Mouse (Mus musculus) cerebellum, adult 11 months (tissue): ENCODE results near the gene Adrb1.
A peak's percentile ranks its signal among the peaks of the same experiment; 100 is the strongest.
"Not testable (repeated sequence)": the region's sequence is repeated elsewhere in the genome, so short reads cannot be mapped to it uniquely, and the experiment has no call there.

Source experiments
- DNase-seq: peaks from one replicate; pipeline ENCODE4 v3.0.0; 2022

Adrb1 gene

DNA sequence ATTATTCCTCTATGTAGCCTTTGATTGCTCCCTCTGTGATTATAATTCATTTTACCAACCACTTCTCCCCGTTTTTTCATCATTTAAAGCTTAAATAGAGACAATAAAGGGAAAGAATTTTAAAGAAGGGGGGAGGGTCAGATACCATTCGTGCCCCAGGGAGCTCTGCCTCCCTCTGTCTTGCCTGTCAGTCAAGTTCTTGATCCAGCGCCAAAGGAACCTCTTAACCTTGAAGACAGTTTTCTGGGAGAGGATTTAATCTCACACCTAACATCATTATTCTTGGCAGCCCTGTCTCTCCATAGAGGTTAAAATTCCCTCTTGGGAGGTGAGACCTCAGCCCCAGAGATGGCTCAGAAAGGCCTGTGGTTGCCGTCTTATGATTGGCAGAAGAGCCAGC is 28.7 kb downstream of the Adrb1 start:
- no peak for DNase-seq

DNA sequence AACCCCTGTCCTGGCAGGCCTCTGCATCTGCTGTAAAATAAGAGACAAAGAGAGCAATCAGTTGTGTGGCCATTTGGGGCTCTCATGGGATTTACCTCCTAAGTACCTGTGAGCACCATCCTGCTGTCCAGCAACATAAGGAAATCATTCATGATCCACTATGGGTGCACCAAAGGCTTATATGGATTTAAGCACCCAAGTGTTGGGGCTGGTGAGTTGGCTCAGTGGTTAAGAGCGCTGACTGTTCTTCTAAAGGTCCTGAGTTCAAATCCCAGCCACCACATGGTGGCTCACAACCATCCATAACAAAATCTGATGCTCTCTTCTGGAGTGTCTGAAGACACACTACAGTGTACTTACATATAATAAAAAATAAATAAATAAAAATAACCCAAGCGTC is 32.5 kb downstream of the Adrb1 start:
- not testable (repeated sequence) for DNase-seq

DNA sequence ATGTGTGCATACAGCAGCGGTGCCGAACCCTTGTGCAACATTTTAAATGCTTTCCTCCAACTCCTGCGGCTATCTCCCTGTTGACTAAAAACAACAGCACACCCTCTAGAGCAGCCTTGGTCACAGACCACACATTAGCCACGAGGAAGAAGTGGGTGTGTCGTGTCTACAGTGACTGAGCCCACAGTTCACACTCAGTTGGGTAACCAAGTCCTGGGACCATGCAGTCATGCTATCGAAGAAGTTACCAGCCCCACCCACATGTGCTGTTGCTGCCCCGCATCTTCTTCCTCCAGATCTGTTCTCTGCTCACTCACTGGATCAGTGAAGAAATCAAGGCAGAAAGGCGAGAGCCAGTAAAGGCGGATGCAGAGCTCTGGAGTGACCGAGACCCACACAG is 34.4 kb downstream of the Adrb1 start:
- no peak for DNase-seq

- DNase-seq: no peak
Measured at GRCm38 (mm10) chr19:56758311-56758710, 36.3 kb downstream of the Adrb1 start.

GRCm38 (mm10) chr19:56759740-56760139 is 37.7 kb downstream of the Adrb1 start:
- DNase-seq: no peak

DNA sequence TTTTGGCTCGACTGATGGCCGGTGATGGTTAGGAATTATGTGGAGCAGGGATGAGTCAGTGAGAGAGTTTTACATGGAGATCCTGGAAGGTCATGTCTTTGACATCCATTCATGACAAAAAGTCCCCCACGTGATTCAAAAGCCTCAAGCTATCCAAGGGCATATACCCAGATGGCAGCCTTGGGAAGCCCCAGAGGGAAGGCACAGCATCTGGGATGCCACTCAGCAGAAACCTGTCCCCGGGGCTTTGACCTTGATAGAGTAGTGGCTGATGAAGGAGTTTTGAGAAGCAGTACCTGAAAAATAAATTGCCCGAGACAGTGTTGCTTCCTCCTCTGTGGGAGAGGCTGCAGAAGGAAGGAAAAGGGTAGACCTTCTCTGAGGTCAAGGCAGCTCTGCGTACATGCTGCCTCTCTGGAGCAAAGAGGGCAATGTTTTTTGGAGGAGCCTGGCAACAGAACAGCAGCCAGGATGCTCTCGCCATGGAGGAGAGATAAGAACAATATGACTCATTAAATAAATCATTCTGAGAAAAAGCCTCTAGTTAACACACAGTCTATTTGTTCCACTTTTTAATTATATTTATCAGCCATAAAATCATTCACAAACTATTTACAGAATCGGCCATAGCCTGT is 38.4 kb downstream of the Adrb1 start:
- DNase-seq: no peak

GRCm38 (mm10) chr19:56761096-56761495 is 39.1 kb downstream of the Adrb1 start:
- no peak for DNase-seq

DNA sequence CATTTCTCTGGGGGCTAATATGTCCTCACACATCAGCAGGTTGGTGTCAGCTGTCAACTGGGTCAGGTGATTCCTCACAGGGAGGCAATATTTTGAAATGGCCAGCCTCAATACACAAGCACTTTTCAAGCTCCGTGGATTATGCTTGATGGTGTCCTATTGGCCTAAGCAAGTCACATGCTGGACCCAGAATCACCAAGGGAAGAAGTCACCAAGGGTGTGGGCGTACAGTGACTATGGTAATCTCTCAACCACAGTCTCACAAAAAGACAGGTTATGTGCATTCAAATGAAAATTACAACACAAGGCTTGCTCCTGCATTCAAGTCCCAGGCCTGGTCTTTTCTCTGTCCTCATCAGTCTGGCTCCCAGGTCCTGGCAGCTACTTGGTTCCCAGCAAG is 39.7 kb downstream of the Adrb1 start:
- DNase-seq: no peak

GRCm38 (mm10) chr19:56762686-56763085 is 40.7 kb downstream of the Adrb1 start:
- DNase-seq: peak; percentile 15

GRCm38 (mm10) chr19:56769024-56769423 is 47.0 kb downstream of the Adrb1 start:
- no peak for DNase-seq

- no peak for DNase-seq
Measured at GRCm38 (mm10) chr19:56772158-56772557, 50.2 kb downstream of the Adrb1 start.

- no peak for DNase-seq
Measured at GRCm38 (mm10) chr19:56773393-56773971, 51.5 kb downstream of the Adrb1 start.

DNA sequence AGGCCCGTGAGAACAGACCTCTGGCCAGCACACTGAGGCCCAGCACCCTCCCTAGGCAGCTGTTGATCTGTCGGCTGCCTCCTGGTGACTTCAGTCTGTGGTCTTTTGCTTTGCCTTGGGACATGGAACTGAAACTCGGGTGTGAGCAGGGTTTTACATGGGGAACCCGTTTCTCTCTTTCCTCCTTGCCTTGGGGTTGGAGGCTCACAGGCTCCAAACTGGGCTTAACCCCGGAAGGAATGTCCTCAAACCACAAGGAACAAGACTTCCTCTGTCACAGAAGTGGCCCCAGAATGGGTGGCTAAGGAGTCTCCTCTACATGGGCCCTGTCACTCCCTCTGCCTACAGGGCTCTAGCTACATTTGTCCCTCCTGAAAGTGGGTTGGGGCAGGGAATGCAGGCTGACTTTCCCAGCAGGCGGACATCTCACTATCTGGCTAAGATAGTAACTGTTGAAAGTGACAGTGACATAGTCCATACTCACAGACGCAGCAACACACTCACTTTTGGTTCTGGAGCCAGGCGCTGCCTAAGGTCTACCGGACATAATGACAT is 52.5 kb downstream of the Adrb1 start:
- DNase-seq: no peak

DNA sequence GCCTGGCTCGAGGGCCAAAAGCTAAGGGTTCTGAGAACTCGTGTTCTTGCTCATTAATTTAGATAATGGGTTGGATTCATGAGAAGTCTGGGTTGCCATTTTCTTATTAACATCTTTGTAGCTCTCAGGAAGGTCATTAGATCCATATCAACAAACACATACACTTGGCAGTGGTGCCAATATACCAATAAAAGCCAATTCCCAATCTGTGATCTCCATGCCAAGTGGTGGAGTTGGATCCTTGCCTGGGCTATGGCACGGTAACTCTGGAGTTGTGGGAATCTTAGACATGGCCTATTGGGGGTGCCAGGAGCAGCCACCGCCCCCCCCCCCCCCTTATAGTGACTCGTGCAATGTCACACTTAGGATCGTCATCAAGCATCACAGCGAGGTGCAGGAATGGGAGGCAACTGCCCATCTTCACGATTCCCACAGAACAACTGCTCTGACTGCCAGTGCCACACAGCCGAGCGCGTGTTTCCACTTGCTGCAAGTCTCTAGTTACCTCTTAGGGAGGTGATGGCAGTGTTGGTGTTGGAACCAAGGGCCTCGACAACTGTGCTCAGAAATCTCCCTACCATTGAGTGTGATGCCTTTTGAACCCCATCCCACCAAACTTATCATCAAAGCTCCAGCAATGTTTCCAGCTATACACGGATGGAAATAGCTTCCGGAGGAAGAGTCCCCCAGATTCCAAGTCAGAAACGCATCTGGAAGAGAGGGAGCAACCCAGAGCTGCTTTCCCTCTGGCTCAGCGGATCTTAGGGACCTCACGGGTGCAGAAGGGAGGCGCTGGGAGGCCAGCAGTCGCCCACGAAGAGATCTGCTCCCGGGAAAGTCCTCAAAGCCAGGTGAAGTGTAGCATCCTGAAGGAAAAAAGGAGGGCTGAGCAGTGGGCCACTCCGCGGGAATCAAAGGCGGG is 53.2 kb downstream of the Adrb1 start:
- DNase-seq: no peak

DNA sequence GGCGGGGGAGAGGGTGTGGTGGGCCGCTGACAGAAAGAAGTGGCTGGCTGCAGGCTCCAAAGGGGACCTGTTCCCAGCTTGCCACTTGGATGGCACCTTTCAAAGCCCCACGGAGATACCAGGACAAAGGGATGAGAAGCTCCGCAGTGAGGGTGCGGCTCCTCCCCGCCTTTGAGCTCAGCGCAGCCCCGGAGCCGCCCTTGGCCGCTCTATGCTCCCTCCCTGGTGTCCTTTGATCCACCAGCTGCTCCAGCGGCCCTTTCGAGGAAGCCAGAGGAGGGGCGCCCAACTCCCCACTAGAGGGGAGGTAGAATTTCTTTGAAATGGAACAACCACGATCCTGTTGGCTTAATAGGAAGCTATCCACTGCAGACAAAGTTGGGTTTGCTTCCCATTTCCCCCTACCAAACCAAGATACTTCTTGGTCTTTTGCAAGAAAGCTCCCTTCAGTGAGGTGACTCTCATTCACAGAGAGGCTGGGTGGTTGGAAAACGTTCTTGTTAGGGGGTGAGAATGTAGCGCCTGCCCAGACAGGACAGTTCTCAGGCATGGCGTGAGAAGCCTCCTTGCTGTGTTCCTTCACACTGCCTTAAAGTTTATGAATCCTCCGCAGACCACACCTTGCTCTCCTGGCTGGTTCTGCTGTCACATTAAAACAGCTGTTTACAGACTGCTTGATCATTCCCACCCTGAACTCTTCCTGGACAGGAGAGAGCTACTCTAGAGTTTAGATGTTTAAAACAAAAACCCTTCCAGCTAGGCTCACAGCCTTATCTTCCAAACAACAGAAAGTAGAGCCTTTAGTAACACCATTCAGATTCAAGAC is 54.1 kb downstream of the Adrb1 start:
- no peak for DNase-seq

DNA sequence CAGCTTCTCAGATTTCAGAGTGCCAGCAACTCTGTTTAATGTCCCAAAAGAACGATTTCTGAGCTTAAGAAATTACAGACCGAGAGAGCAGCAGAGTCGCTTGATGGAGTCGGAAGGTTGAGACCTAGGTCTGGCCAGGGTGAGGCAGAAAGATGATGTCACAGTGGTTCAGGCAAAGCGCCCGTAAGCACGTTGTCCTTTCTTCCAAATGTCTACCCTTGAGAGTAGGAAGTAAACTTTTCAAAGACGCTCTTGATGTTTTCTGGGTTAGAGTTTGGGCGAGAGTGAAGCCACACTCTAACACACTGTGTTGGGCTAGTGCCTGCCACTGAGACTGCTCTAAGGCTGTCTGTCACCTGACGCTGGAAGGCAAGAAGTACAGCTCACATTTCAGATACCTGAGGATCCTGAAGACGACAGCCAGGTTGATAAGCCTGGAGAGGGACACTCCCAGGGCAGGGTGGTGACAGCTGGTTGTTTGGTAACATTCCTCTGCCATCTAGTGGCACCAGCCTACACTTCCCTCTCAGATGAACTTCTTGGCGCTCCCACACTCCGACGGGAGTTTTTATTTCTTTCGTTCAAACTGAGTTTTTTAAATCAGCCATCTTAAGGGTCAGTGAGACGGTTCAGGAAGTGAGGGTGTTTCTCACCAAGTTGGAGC is 54.9 kb downstream of the Adrb1 start:
- peak; percentile 18 for DNase-seq

DNA sequence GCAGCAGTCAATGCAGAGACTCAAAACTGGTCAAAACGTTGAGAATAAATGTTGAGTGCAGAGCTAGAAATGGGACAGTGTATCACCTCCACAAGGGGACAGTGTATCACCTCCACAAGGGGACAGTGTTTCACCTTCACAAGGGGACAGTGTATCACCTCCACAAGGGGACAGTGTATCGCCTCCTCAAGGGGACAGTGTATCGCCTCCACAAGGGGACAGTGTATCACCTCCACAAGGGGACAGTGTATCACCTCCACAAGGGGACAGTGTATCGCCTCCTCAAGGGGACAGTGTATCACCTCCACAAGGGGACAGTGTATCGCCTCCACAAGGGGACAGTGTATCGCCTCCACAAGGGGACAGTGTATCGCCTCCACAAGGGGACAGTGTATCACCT is 56.5 kb downstream of the Adrb1 start:
- DNase-seq: not testable (repeated sequence)
